Mouse (Mus musculus) adrenal gland, postnatal 4 days (tissue): ENCODE measurements at regions not wholly inside any gene's neighbourhood (a gene's known extent, or its start where the extent isn't known, plus 50 kb on each side); places are given as distances from the start of the nearest gene placed in this dataset.
A peak's percentile ranks its signal among the peaks of the same experiment; 100 is the strongest.

Source experiments
- DNase-seq, 2 experiments: peaks; one replicate each; pipeline ENCODE4 v3.0.0; 2021 to 2022; ENCODE audit warnings: low spot score in 2 of 2, mixed read lengths in 2 of 2

GRCm38 (mm10) chr5:43422815-43423687 lies 92.3 kb upstream of the C1qtnf7 start:
- DNase-seq = peak; percentile 27 to 44

GRCm38 (mm10) chr5:43424551-43425257 lies 90.6 kb upstream of the C1qtnf7 start:
- no peak for DNase-seq

- no peak for DNase-seq
Observed at GRCm38 (mm10) chr5:43433337-43433736, 82.0 kb upstream of the C1qtnf7 start.

- no peak for DNase-seq
Observed at GRCm38 (mm10) chr5:43439191-43439590, 76.1 kb upstream of the C1qtnf7 start.

GRCm38 (mm10) chr5:43441306-43441705 lies 74.0 kb upstream of the C1qtnf7 start:
- no peak for DNase-seq

GRCm38 (mm10) chr5:43444582-43445214 lies 70.6 kb upstream of the C1qtnf7 start:
- DNase-seq = no peak

GRCm38 (mm10) chr5:43445620-43446019 lies 69.7 kb upstream of the C1qtnf7 start:
- DNase-seq = no peak

GRCm38 (mm10) chr5:43446295-43446694 lies 69.0 kb upstream of the C1qtnf7 start:
- DNase-seq = no peak

- DNase-seq = no peak
Observed at GRCm38 (mm10) chr5:43456018-43456417, 59.3 kb upstream of the C1qtnf7 start.

GRCm38 (mm10) chr5:43457725-43458124 lies 57.6 kb upstream of the C1qtnf7 start:
- DNase-seq = no peak

- no peak for DNase-seq
Observed at GRCm38 (mm10) chr5:43461987-43462715, 53.2 kb upstream of the C1qtnf7 start.
